Mouse (Mus musculus) cerebellum, adult 11-12 months (tissue): ENCODE results near the gene Npl.
"Not testable (repeated sequence)": the region's sequence is repeated elsewhere in the genome, so short reads cannot be mapped to it uniquely, and the experiment has no call there.

Experiments used
- DNase-seq: peaks from one replicate; pipeline ENCODE4 v3.0.0; 2022

The Npl gene

GRCm38 (mm10) chr1:153540753-153541152, 9.1 kb downstream of the Npl start:
- DNase-seq = no peak

GRCm38 (mm10) chr1:153539739-153540333, 10.0 kb downstream of the Npl start:
- no peak for DNase-seq

GRCm38 (mm10) chr1:153535611-153536010, 14.2 kb downstream of the Npl start:
- DNase-seq = no peak

GRCm38 (mm10) chr1:153532896-153533295, 16.9 kb downstream of the Npl start:
- not testable (repeated sequence) for DNase-seq

GRCm38 (mm10) chr1:153532234-153532841, 17.5 kb downstream of the Npl start:
- no peak for DNase-seq

GRCm38 (mm10) chr1:153531677-153532233, 18.1 kb downstream of the Npl start:
- DNase-seq = no peak

- no peak for DNase-seq
These were observed 27.7 kb downstream of the Npl start for GRCm38 (mm10) chr1:153522116-153522515.

- no peak for DNase-seq
These were observed 34.5 kb downstream of the Npl start for GRCm38 (mm10) chr1:153515368-153515767.

- DNase-seq = no peak
These were observed 39.4 kb downstream of the Npl start for GRCm38 (mm10) chr1:153510330-153511009.

GRCm38 (mm10) chr1:153509569-153509968, 40.3 kb downstream of the Npl start:
- not testable (repeated sequence) for DNase-seq

- no peak for DNase-seq
These were observed 40.8 kb downstream of the Npl start for GRCm38 (mm10) chr1:153509012-153509411.

GRCm38 (mm10) chr1:153506266-153506665, 43.6 kb downstream of the Npl start:
- peak; percentile 35 for DNase-seq

- DNase-seq = no peak
These were observed 48.1 kb downstream of the Npl start for GRCm38 (mm10) chr1:153501644-153502321.

GRCm38 (mm10) chr1:153500030-153500429, 49.8 kb downstream of the Npl start:
- no peak for DNase-seq

- no peak for DNase-seq
These were observed 53.8 kb downstream of the Npl start for GRCm38 (mm10) chr1:153496030-153496429.

- DNase-seq = no peak
These were observed 55.9 kb downstream of the Npl start for GRCm38 (mm10) chr1:153493931-153494330.

- DNase-seq = no peak
These were observed 56.5 kb downstream of the Npl start for GRCm38 (mm10) chr1:153493338-153493737.

- no peak for DNase-seq
These were observed 58.0 kb downstream of the Npl start for GRCm38 (mm10) chr1:153491822-153492221.

- DNase-seq = no peak
These were observed 58.5 kb downstream of the Npl start for GRCm38 (mm10) chr1:153491345-153491744.

- no peak for DNase-seq
These were observed 59.9 kb downstream of the Npl start for GRCm38 (mm10) chr1:153489963-153490362.

- DNase-seq = no peak
These were observed 60.3 kb downstream of the Npl start for GRCm38 (mm10) chr1:153489540-153489939.

GRCm38 (mm10) chr1:153489132-153489531, 60.7 kb downstream of the Npl start:
- DNase-seq = peak; percentile 10

- DNase-seq = peak; percentile 97
These were observed 62.4 kb downstream of the Npl start, which contains the start of gene Dhx9 for GRCm38 (mm10) chr1:153487500-153487879. Dhx9 (minus strand) TSS chr1:153487660.
